Mouse (Mus musculus) c-Kit-positive CD71-positive TER-119-positive erythroid progenitor cells, embryonic 14.5 days (primary cell): ENCODE results near the gene Ttll11.

Source experiments
- DNase-seq: peaks from one replicate; pipeline ENCODE4 v3.0.0-alpha.2; 2013; ENCODE audit warnings: low spot score

The Ttll11 gene

DNA sequence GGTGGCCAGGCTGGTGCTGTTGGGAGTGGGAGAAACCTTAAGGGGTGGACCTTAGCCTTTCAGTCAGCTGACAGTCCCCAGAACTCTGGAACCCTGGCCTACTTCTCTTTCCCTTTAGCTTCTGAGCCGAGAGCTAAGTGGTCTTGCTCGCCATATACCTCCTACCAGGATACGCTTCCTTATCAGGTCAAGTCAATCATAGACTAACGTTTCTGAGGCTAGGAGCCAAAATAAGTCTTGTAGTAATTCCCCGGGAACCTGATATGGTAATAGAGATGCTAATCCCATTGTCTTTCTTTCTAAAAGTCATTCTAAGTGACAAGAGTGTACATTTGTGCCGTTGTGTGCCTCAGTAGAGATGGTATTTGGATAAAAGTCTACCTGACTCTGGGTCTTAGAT is 156.1 kb downstream of the Ttll11 start:
- no peak for DNase-seq

DNA sequence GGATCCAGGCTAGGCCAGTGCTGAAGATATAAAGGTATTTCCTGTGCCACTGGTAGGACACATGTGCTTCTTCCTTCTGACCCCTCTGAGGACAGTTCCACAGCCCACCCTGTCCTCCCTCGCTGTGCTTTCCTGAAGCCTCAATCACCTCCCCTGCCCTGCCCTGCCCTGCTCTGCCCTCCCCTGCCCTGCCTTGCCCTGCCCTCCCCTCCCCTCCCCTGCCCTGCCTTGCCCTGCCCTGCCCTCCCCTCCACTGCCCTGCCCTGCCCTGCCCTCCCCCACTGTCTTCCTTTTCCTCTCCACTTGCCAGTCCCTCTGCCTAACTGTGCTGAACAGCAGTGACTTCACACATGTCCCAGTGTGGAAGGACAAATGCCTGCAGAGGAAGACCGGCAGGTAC is 160.8 kb downstream of the Ttll11 start:
- DNase-seq = no peak

DNA sequence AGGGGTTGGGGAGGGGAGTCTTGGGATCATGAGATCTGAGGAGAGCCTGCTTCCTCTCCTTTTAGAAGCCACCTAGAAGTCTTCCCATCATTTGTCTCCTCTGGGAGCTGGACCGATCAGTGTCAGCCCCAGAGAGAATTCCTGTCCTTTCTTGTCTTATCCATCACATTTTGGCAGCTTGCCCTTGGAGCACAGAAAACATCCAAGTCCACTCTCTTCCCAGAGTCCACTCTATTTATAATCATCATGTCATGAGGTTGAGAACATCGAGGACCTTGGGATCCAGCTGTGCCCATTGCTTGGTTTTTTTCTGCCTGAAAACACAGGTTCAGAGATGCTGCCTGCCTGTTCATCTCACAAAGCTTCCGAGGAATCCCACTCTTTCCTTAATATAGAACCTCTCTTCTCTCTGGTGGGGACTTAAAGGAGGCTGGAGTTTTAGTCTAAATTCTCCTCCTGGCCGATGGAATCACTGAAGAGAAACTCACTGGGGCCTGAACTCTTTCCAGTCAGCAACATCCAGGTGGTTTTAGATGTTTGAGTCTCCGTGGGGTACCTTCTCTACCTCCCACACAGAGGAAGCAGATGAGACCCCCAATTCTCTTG is 163.6 kb downstream of the Ttll11 start:
- no peak for DNase-seq

DNA sequence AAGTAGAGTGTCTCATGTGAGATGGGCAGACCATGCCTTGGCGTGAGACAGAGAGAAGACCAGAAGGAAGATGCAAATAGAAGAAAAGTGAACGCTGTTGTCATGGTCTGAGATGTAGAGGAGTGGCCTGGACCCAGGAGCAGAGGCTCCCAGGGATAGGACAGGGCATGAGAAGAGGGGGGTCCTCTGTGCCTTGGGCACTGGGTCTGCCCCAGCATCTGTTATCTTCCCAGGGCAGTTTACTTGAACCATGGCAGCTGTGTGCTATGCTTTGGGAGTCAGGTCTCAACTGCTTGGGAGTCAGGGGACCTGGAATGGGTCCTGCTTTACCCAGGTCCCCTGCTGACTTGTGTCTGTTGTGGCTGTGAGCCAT is 167.2 kb downstream of the Ttll11 start:
- DNase-seq = no peak

DNA sequence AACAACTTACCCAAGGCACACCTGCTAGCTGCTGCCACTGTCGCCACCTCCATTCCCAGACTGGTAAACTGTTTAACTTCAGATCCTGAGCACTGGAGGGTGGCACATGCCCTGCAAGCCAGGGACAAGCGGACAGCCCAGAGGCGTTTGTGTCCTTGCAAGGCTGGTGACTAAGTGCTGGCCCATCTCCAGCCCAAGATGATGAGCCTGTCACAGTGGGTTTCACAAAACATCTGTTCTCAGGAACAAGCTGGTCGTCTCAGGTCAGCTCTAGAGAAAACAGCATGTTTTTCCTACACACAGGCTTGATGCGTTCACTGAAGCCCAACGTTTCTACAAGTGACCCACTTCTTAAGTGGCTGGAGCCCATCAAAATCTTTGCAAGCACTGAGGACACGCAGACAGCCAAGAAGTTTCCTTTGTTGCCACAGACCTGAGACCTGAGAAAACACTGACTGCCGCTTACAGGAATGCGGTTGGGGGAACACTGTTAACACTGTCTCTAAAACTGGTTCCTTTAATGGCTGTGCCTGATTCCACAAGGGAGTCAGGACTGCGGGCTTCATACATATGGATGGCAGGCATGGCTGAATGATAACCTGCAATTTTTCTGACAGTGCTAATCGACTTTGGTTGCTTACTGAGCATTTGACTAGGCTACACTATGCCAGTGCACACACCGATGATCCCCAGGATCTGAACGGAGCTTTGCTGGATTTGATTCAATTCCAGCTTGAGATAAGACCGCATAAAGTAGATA is 167.7 kb downstream of the Ttll11 start:
- DNase-seq = no peak

DNA sequence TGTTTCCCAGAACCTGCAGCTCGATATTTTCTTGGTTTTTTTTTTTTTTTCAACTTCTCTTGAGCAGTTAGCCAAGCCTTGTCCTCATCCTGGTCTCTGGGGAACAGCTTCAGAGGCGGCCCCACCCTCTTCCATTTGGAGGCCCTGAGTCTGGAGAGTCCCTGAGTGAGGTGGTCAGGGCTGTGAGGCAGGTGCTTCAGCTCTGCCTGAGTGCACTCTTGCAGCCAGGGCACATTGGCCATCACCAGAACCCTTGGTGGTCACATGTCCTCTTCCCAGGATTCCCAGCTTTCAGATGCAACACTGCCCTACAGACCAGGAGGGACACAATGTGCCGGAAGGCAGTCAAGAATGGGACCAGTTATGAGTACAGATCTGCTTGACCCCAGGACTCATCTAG is 169.7 kb downstream of the Ttll11 start:
- DNase-seq = no peak

DNA sequence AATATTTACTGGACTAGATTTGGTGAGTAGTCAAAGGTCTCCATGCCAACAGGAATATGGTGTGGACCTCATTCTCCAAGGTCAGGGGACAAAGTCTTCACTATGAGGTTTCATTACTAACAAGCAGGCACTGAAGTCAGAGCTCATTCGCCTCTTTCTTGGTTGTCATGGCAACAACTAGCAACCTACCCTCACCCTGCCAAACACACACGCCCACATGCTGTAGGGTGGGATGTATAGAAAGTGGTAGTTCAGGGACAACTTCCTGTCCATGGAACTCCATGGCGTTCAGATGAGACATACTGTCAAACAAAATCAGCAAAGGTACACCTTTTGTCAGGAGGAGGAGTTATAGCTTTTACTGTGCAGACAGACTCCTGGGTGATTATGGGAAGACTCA is 170.6 kb downstream of the Ttll11 start:
- no peak for DNase-seq

DNA sequence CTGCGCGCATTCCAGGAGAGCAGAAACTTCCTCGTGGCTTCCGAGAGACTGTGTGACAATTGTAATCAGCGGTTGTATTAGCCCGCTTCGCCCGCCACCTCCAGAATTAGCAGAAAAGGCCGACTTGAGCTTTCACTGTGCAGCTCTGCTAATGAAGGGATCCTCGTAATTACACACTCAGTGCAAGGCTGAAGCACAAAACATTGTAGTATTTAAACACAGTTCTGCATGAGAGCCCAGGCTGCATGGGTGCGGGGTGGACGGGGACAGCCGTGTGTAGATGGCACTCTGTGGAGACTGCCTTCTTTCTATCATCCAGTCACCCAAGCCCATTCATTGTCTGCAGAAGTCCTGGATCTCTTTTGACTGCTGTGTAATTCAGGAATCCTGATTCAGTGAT is 173.8 kb downstream of the Ttll11 start:
- DNase-seq = no peak

DNA sequence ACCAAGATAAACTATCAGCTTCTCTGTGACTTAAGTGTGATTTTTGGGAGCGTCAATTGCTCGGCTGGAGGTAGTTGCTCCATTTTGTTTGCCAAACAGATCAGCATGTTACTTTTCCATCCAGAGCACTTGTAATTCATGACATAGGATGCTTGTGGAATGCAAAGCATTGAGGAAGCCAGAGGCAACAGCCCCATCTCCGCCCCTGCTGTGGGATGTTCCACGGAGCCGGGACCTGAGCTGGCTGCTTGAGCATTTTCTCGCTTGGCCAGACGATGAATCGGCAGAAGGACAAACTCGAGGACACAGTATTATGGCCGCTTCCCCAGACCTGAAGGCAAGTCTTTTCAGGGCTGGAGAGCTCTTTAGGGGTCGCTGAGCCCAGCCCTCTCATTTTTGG is 176.6 kb downstream of the Ttll11 start:
- DNase-seq = no peak

DNA sequence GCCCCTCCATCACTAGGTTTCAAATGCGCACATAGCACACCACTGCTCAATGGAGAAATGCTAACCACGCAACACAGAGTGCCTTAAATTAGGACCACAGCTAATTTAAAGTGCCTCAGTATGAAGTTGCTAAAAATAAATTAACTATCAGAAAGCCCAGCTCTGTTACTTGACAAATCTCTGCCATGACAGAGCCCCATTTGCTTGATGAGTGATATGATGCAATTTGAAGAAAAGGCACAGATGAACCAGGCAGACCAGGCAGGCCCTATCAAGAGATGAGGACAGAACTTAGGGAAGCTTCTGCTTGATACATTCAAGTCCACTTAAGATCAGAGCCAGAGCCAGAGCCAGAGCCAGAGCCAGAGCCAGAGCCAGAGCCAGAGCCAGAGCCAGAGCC is 178.0 kb downstream of the Ttll11 start:
- DNase-seq = no peak

DNA sequence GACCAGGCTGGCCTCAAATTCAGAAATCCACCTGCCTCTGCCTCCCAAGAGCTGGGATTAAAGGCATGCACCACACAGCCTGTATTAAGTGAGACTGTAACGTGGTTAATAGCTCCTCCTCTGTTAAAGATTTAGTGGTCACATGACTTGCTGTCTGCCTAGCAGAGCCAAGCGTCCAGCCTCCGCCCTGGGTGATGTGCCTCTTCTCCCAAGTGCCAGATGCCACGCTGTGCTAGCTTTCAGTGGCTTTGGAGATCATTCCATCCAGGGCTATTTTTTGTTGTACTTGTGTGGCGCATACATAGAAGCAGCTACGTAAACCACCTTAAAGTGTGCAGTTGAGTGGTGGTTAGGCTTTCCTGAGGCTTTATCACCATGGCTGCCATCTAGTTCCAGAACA is 180.6 kb downstream of the Ttll11 start:
- no peak for DNase-seq

DNA sequence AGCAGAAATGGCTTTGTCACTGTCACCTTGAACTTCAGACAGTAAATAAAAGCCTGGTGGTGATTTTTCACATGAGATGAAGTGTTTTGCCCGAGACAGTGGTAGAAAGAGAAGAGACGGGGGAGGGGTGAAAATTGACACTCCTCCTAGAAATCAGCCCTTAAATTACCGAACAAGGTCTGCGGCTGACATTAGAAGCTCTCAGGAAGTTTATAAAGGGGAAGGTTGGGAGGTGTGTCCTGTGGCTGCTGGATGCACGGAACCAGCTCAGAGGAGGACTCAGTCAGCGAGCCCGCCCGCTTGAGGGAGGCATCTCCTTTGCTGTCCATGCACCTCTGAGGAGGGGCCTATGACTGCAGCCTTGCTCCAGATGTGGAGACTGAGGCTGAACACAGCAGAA is 181.7 kb downstream of the Ttll11 start:
- DNase-seq = no peak

DNA sequence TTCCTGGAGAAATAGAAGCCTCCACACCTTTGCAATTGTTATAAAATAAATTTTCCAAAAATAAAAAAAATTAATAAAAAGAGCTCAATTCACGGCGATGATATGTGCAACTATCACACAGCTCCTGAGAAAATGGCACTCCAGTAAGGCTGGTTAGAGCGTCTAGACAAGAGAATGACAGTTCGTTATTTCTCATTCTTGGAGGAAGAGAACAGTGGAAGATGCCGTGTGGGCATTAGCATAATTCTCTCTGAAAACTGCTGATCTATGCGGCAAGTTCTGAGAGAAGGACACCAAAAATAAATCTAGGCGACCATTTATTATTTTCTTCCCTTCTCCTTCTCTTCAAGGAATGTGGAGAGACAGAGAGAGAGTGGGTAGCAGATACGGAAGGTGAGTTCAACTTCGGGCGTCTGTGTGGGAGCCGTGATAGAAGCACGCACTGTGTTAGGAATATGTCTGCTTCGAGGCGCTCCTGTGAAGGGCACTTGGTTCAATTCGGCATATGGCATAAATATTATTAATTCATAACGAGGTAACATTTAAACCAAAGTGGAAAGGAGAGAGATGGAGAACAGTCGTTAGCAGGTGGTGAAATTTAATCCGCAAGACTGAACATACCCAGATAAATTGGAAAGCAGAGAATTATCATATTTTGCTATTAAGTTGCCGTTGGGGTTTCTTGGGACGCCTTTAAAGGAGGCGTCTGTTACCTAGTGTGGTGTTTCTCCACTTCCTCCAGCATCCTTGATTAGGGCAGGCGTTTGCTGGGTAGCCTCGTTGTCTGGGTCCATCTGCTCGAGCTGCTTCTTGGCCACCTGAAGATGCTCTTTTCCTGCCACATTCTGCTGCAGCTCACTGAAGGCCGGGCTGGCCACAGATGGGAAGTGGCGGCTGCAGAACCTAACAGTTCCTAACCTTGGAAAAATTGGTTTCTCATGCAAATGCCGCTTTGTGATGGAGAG is 190.1 kb downstream of the Ttll11 start:
- no peak for DNase-seq

DNA sequence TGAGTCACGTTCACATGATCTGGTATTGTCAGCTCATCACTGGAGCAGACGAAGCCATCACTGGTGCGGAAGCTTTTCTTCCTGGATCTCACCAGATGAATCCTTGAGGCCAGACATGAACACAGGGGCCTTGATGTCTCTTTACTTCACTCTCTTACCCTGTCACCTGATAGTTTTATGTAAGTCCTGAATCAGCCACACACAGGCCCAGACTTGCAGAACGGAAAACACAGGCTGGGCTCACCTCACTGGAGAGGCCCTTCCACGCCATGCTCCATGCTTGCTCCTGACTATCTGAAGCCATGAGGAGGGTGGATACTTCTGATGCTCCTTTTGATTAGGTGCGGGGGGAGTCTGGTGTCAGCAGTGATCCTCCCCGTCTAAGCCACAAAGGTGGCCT is 193.8 kb downstream of the Ttll11 start:
- DNase-seq = no peak

DNA sequence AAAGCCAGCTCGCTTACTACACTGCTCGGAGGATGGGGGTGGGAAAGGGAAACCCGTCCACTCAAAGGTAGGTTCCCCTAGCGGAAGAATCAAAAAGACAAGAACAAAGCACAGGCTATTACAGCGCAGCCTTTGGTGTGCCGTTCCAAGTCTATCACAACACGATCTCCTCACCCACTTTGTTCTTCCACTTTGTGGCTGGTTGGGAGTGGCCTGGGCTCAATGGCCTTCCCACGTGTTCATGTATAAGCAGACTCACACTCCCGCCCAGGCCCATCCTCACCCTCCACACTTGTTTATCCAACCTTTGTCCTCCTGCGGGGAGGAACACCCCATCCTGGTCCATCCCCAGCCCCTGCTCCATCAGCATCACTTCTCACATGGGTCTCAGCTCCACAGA is 196.3 kb downstream of the Ttll11 start:
- DNase-seq = no peak

DNA sequence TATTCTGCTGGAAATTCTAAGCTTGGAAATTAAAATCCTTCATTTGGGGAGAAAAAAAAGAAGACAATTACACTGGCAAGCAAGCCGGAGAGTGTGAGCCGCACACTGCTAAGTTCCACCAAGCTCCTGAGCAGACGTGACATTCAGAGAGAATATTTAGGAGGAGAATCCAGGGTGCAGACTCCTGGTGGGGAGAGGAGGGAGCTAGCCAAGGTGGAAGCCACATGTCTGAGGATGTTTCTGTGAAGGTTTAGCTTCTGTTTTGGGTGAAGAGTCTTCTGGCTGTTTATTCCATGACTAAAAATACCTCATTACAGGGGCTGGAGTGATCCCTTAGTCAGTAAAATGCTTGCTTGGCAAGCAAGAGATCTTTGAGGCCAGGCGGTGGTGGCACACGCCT is 200.4 kb downstream of the Ttll11 start:
- DNase-seq = no peak

DNA sequence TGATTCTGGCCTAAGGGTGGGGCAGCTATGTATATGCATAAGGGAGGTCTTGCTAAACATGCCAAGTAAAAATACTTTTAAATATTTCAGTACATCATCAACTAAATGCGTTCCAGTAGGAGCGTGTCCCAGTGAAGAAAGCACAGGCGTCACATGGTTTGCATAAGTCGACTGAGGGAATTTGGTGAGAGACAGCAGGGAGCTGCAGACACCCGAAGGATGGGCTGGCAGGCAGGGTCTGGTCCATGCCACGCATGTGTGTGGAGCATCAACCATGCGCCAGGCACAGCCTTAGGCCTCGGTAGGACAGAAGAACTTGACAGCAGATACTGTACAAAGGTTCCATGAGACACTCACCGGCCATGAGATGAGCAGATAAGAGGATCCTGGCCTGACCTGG is 202.8 kb downstream of the Ttll11 start:
- DNase-seq = no peak

DNA sequence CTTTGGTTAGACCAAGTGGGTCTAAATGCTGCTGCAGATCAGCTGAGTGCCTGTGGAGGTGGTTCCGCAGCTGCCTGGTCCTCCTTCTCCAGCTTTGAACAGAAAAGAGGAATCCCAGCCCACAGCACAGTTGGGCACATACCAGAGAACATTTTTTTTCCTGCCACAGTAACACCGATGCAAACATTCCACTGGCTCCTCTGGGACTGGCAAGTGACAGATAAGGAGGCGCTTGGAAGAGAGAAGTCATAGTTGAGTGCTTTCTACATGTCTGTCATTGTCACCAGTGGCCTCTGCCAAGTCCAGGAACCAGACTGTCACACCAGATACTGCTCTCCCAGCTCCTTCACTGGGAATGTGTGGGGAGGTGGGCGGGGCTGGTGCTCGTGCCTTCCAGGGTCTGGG is 204.1 kb downstream of the Ttll11 start:
- DNase-seq = no peak

DNA sequence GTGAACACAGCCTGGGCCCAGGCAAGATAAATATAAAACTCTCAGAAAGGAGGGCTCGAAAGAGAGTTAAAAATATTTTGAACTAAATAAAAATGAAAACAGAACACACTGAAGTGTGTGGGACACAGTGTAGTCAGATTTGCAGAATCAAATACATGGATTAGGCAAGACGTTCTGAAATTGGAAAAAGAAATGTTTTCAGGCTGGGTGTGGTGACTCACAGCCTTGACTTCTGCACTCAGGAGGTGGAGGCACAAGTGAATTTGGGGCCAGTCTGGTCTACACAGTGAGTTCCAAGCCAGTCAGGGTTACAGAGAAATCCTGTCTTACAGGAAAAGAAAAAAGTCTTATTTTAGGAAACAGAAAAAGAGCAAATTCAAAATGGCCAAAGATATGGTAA is 209.2 kb downstream of the Ttll11 start:
- no peak for DNase-seq

DNA sequence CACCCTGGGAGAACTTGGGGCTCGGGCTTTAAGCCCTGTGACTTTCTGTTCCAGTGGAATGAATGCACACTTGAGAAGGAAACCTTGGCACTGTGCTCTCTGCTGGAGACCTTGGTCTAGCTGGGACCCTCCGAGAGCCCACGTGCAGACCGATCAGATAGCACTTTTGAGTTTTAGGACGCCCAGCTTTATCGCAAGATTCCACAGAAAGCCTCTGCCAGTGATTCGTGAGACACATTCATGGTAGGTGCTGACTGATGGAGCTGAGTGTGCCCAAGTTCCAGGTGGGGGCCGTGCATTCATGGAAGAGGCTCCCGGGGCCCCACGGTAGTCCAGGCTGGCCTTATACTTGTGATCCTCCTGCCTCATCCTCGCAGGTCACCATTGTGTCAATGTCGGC is 210.3 kb downstream of the Ttll11 start:
- no peak for DNase-seq

DNA sequence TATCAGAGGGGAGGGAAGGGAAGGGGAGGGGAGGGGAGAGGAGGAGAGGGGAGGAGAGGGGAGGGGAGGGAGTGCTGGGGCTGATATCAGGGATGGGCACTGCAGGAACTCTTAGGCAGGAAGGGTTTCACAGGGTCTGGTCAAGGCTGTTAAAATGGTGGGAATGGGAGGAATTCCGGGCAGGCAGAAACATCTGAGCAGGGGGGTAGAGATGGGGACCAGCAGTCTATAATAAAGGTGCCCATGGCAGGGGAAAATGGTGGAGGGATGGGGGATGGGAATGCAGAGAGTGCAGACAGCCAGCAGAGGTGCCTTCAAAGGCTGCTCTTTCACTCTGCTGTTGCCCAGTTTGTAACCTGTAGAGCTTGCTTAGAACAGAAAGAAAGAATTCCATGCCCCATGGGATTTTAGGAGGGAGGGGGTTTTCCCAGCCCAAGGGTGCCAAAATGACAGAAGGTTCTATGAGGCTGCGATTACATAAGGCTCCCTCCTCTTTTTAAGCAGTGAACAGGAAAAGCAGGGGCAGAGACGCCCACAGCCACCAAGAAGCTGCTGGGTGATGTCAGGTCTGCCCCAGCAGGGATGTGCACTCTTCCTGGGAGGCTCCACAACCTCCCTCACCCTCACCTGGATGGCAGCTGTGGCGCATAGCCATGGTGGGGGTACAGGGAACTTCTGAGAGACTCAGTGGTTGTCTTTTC is 211.0 kb downstream of the Ttll11 start:
- no peak for DNase-seq

DNA sequence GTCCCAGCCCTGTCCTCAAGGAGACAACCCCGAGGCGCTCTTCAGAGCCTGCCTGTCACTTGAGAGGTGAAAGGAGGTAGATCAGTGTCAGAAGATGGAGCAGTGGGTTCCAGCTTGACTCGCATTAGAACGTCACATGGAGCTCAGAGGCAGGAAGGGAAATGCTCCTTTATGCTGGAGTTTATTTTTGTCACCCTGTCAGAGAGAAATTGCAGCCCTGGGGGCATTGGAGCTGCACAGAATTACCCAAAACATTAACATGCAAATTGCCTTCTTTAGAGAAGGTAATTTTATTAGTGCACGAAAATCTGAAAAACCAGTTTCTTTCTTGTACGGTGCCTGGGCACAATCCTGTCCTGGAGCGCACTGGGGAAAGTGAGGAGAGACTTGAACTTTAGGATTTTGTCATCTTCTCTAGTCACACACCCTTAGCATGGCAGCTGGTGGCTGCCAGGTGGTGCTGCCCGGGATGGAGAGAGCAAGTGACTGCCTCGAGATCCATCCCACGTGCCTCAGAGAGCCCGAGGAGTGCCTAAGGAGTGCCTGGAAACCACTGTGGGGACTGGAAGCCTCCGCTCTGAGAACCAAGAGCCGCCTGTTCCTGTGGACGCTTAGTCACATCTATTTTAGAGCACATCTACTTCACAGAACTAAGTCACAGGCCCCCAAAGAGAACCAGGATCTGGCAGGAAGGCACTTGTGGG is 211.7 kb downstream of the Ttll11 start:
- no peak for DNase-seq
